Mouse (Mus musculus) heart, embryonic 12.5 days (tissue): ENCODE measurements at regions not wholly inside any gene's neighbourhood (a gene's known extent, or its start where the extent isn't known, plus 50 kb on each side); places are given as distances from the start of the nearest gene placed in this dataset.

Source experiments
- ATAC-seq: fragments of 200-750 bp; cut with Nextera tagmentation; 2 replicates; pipeline ENCODE4 v1.8.0; 2017; ENCODE audit warnings: moderate TSS enrichment, moderate library complexity; ENCODE audit not compliant: insufficient number of reproducible peaks, low FRiP score
- H3K27ac ChIP-seq: fragments of 300-500 bp; sonication (generic); 2 replicates; pipeline ENCODE4 v1.5.1; 2016; ENCODE audit warnings: mild to moderate bottlenecking, moderate library complexity; ENCODE audit not compliant: poor library complexity, severe bottlenecking
- H3K27me3 ChIP-seq: fragments of 300-500 bp; sonication (generic); replicated peaks from 2 replicates; pipeline ENCODE4 v1.6.1; 2016; ENCODE audit warnings: mild to moderate bottlenecking, moderate library complexity
- H3K36me3 ChIP-seq: fragments of 300-500 bp; sonication (generic); 2 replicates; pipeline ENCODE4 v1.6.1; 2016; ENCODE audit warnings: mild to moderate bottlenecking, moderate library complexity
- H3K4me1 ChIP-seq: fragments of 300-500 bp; sonication (generic); replicated peaks from 2 replicates; pipeline ENCODE4 v1.6.1; 2016; ENCODE audit warnings: mild to moderate bottlenecking
- H3K4me2 ChIP-seq: fragments of 300-500 bp; sonication (generic); 2 replicates; pipeline ENCODE4 v1.6.1; 2016; ENCODE audit warnings: mild to moderate bottlenecking, moderate library complexity
- H3K4me3 ChIP-seq: fragments of 300-500 bp; sonication (generic); 2 replicates; pipeline ENCODE4 v1.5.1; 2016; ENCODE audit warnings: mild to moderate bottlenecking
- H3K9ac ChIP-seq: fragments of 300-500 bp; sonication (generic); 2 replicates; pipeline ENCODE4 v1.6.1; 2016; ENCODE audit warnings: mild to moderate bottlenecking, moderate library complexity
- H3K9me3 ChIP-seq: fragments of 300-500 bp; sonication (generic); replicated peaks from 2 replicates; pipeline ENCODE4 v1.6.1; 2016; ENCODE audit warnings: mild to moderate bottlenecking, moderate library complexity
- WGBS: fragments of 180-500 bp; shearing (Covaris S2); methylation state at CpG from one replicate; pipeline ENCODE4 v1.1.7; 2016; 5-methylcytosine and 5-hydroxymethylcytosine counted together

DNA sequence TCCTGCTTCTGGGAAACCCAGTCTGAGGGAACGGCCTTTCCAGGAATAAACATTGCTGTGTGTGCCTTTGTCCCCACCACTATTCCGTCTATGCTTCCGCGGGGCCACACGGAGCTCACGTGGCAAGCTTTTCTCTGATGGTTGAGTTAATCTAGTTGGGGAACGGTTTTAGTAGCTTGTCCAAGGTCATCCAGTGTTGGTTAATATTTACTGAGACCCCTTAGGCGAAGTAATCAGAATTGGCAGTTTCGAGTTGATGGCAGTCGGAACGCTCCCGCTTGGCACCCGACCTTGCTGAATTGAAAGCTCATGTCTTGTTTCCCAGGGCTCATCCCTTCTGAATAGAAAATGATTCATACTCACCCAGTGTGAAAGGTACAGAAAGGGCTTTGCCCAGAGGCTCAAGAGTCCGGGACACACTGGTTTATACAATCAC lies 71.6 kb upstream of the Usp24 start:
- Histone ChIP-seq H3K27ac (no peak overlapping the region), H3K27me3 (no peaks in the 10 kb centered on the region), H3K4me2 (no peak overlapping the region), H3K4me1 (peaks cover 4% of the 10 kb centered on the region), H3K9me3 (peaks cover 6% of the 10 kb centered on the region; the same call in 1 of the 2 replicates), H3K9ac (no peak overlapping the region), H3K36me3 (no peaks in the 10 kb centered on the region), H3K4me3 (no peak overlapping the region)
- WGBS = 91% methylated on average over 14 of the region's 14 CpGs
- no peak for ATAC-seq

DNA sequence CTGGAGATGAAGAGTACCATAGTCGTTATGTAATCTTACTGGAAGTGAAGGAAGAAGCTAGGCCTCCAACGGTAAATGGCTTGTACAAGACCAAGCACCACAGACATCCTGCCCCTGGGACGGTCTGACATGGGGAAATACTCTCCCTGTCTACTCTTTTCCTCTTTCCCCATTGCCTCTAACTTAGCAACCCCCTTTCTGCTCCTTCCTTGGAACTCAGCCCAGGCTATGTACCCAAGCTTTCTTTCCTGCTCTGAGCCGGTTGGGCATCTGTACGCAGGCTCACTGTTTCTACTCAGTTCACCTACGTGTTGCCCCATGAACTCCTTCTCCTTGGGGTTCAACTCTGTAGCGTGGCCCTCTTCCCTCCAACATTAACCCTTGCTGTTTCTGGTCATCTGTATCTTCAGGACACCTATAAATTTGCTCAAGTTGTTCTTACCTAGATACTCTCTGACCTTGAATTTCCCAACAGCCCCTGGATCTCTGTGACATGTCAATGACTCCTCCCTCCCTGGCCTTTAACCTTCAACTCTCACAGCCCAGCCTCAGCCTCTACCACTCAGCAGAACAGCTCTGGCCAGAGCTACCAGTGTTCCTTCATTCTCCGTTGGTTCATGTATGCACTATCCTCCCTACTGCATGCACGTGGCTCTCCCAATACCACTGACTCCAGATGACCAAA lies 71.0 kb upstream of the Usp24 start:
- 82% methylated on average over 9 of the region's 9 CpGs for whole genome bisulfite sequencing
- no peaks in the 10 kb centered on the region for H3K36me3 ChIP-seq

DNA sequence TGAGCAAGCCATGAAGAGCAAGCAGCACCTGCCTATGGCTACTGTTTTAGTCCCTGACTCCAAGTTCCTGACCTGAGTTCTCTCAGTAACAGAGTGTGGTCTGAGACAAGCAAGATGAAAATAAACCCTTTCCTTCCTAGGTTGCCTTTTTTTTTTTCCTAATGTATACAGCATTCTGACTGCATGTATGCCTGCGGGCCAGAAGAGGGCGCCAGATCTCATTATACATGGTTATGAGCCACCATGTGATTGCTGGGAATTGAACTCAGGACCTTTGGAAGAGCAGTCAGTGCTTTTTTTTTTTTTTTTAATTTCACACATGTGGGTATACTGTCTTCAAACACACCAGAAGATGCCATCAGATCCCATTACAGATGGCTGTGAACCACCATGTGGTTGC lies 69.3 kb upstream of the Usp24 start:
- WGBS = 71% methylated on average over 2 of the region's 2 CpGs
- Histone ChIP-seq H3K9ac (no peak overlapping the region), H3K9me3 (peaks cover 6% of the 10 kb centered on the region; the same call in 1 of the 2 replicates), H3K4me3 (no peak overlapping the region), H3K27me3 (no peaks in the 10 kb centered on the region), H3K4me2 (no peak overlapping the region), H3K4me1 (peaks cover 5% of the 10 kb centered on the region), H3K36me3 (no peaks in the 10 kb centered on the region), H3K27ac (no peak overlapping the region)
- no peak for ATAC-seq

More for the DNA sequence above, 71.0 kb upstream of the Usp24 start:
- no peaks in the 10 kb centered on the region for H3K27me3 ChIP-seq
- no peak overlapping the region for H3K4me3 ChIP-seq
- H3K27ac ChIP-seq = no peak overlapping the region
- peaks cover 5% of the 10 kb centered on the region for H3K4me1 ChIP-seq
- no peak overlapping the region for H3K9ac ChIP-seq
- ATAC-seq = no peak
- H3K4me2 ChIP-seq = no peak overlapping the region
- H3K9me3 ChIP-seq = peaks cover 6% of the 10 kb centered on the region; the same call in 1 of the 2 replicates

DNA sequence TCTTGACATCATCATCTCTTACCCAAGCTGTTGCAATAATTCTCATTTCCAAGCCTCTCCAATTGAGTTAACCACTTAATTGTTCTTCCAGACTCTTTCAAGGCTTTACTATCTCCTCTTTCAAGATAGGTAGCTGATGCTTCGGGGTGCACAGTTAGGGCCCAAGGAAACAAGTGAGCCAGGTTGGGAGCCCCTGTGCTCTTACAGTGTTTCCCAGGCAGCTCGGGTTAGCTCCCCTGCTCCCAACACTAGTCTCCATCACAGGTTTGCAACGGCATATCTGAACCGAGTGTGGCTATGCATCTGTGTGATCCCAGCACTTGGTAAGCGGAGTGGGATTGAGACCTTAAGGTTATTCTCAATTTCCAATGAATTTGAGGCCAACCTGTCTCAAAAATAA lies 68.6 kb upstream of the Usp24 start:
- Histone ChIP-seq H3K9ac (no peak overlapping the region), H3K9me3 (peaks cover 10% of the 10 kb centered on the region; the same call in 1 of the 2 replicates), H3K4me2 (no peak overlapping the region), H3K27me3 (no peaks in the 10 kb centered on the region), H3K4me3 (no peak overlapping the region), H3K27ac (no peak overlapping the region), H3K36me3 (no peaks in the 10 kb centered on the region), H3K4me1 (peaks cover 5% of the 10 kb centered on the region)
- ATAC-seq = no peak
- WGBS = 85% methylated on average over 5 of the region's 5 CpGs

DNA sequence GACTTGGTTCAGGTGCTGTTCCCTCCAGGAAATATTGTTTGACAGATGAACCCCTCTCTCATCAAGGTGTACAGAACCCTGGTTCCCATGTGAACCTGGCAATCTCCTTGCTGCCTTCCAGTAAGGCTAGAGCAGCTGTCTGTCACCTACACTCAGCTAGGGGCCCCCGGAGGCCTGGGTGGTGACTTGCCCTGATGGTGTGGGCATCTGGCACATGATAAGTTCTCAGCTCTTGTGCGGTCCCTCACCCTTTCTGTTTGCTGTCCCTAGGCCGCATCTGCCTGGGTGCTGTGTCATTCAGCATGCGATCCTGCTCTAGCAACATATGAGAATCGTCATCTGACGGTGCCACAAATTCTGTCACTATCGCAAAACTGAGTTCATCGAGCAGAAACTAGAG lies 67.7 kb upstream of the Usp24 start:
- Histone ChIP-seq H3K4me1 (peaks cover 5% of the 10 kb centered on the region), H3K9ac (no peak overlapping the region), H3K27me3 (no peaks in the 10 kb centered on the region), H3K9me3 (peaks cover 10% of the 10 kb centered on the region; the same call in 1 of the 2 replicates), H3K4me2 (no peak overlapping the region), H3K27ac (no peak overlapping the region), H3K36me3 (no peaks in the 10 kb centered on the region), H3K4me3 (no peak overlapping the region)
- WGBS = 76% methylated on average over 8 of the region's 8 CpGs
- peak; percentile 69 for ATAC-seq

DNA sequence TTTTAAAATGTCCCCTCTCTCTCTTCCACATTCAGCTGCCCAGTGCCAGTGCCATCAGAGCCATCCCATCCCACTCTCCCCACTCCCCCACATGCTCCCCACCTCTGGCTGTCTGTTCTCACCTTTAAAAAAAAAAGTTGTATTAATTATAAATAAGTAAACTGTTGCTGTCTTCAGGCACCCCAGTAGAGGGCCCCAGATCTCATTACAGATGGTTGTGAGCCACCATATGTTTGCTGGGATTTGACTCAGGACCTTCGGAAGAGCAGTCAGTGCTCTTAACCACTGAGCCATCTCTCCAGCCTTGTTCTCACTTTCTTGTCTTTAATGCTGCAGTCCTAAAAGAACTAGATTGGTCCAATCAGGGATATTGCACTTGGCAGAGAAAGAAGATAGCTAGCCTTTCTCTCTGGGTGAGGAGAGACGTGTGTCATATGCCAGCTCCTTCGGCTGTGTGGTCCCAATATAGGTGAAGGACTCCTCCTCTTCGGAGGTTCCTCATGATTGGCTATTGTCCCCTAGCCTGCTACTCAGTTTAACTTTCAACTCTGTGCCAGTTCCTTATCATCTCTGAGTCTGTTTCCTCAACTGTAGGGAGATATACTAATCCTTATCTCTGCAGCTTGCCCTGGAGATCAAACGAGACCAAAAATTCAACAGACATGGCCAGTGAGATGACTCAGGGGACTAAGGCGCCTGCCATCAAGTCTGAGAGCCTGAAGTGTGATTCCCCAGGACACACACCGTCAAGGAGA lies 66.8 kb upstream of the Usp24 start:
- Histone ChIP-seq H3K4me1 (peaks cover 5% of the 10 kb centered on the region), H3K4me2 (no peak overlapping the region), H3K27me3 (no peaks in the 10 kb centered on the region), H3K27ac (no peak overlapping the region), H3K4me3 (no peak overlapping the region), H3K36me3 (no peaks in the 10 kb centered on the region), H3K9ac (no peak overlapping the region), H3K9me3 (peaks cover 10% of the 10 kb centered on the region; the same call in 1 of the 2 replicates)
- no peak for ATAC-seq
- 24% methylated on average over 7 of the region's 7 CpGs for WGBS

DNA sequence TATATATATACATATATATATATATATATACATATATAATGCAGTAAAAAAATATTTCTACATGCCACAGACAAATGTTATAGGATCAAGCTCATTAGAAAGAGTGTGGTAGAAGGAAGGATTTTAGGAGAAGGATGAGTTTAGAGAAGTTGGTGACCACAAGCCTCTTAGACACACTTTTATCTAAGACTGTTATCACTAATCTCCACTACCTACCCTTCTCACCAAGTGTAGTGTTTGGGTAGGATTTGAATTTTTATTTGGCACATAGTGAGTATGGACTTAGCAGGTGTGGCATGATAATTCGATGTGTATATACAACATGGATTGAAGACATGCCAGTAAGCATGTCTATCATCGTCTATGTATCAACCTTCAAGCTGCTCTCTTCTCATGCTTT lies 66.0 kb upstream of the Usp24 start:
- ATAC-seq = no peak
- no peak overlapping the region for H3K4me3 ChIP-seq

DNA sequence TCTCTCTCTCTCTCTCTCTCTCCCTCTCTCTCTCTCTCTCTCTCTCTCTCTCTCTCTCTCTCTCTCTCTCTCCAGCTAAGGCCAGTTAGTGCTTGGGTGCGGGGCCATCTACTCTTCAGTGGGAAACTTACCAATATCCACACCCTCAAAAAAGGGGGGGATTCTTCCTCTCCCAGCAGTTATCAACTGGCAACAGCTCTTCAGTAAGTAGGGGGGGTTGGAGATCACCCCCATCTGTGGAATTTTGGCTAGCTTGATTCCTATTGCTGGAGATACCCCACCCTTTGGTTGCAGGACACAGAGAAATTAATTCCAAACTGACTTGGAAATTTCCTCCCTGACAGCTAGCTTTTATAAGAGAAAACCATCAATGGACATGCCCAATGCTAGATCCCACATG lies 64.6 kb upstream of the Usp24 start:
- H3K4me2 ChIP-seq = no peak overlapping the region
- H3K36me3 ChIP-seq = no peaks in the 10 kb centered on the region
- H3K4me3 ChIP-seq = no peak overlapping the region
- H3K27ac ChIP-seq = no peak overlapping the region
- H3K27me3 ChIP-seq = no peaks in the 10 kb centered on the region
- H3K9me3 ChIP-seq = peaks cover 10% of the 10 kb centered on the region; the same call in 1 of the 2 replicates
- ATAC-seq = no peak
- 75% methylated on average over 1 of the region's 1 CpGs for WGBS
- no peak overlapping the region for H3K9ac ChIP-seq
- H3K4me1 ChIP-seq = peaks cover 10% of the 10 kb centered on the region

More for the DNA sequence above, 66.0 kb upstream of the Usp24 start:
- 96% methylated on average over 2 of the region's 2 CpGs for WGBS
- H3K27me3 ChIP-seq = no peaks in the 10 kb centered on the region
- H3K4me2 ChIP-seq = no peak overlapping the region
- peaks cover 5% of the 10 kb centered on the region for H3K4me1 ChIP-seq
- H3K9ac ChIP-seq = no peak overlapping the region
- H3K27ac ChIP-seq = no peak overlapping the region
- peaks cover 10% of the 10 kb centered on the region; the same call in 1 of the 2 replicates for H3K9me3 ChIP-seq
- no peaks in the 10 kb centered on the region for H3K36me3 ChIP-seq

DNA sequence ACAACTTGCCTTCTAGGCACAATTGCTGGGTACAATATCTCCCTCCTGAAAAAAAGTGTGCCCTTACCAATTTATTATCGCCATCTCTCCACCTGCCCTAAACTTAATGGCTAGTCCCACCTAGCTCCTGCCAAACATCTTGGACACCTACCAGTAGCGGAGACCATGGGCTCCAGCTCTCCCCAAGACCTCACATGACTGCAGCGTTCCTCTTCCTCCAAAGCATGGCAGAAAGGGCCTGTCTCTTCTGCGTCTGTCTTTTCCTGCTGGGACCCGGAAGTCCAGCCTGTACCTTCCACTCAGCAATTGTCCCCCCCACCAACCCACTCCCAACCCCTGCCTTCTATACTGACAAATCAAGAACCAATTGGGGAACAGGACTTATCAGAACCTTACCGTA lies 63.1 kb upstream of the Usp24 start:
- no peak for ATAC-seq
- H3K27ac ChIP-seq = no peak overlapping the region
- no peak overlapping the region for H3K9ac ChIP-seq
- H3K4me2 ChIP-seq = no peak overlapping the region
- H3K4me3 ChIP-seq = no peak overlapping the region
- H3K9me3 ChIP-seq = 0 out of 2 replicates have a peak, but pooled peaks cover 4% of the 10 kb centered on the region
- peaks cover 22% of the 10 kb centered on the region for H3K4me1 ChIP-seq
- WGBS = 83% methylated on average over 6 of the region's 6 CpGs
- H3K36me3 ChIP-seq = no peaks in the 10 kb centered on the region
- H3K27me3 ChIP-seq = no peaks in the 10 kb centered on the region

DNA sequence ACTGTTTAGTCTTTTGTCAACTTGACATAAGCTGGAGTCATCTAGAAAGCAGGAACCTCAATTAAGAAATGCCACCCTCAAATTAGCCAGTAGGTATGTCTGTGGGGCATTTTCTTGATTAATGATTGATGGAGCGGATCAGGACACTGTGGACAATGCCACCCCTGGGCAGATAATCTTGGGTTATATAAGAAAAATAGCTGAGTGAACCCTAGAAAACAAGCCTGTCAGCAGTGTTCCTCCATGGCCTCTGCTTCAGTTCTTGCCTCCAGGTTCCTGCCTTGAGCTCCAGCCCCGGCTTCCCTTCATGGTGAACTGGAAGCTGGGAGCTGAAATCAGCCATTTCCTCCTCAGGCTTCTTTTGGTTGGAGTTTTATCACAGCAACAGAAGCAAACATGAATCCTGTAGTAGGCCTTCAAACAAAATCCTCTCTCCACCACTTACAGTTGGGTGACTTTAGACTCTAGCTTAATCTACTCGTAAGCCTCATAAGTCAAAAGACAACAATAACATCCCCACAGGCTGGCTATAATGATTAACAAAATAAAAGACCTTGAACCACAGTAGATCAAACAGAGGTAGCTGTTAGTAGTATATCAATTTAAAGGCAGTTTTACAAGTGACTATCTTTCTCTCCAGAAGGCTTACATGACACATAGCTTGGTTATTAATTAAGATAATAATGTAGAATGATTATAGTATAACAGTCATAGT lies 61.1 kb upstream of the Usp24 start:
- Histone ChIP-seq H3K36me3 (no peaks in the 10 kb centered on the region), H3K4me1 (peaks cover 18% of the 10 kb centered on the region), H3K4me3 (no peak overlapping the region), H3K4me2 (no peak overlapping the region), H3K27ac (no peak overlapping the region), H3K9ac (no peak overlapping the region), H3K9me3 (0 out of 2 replicates have a peak, but pooled peaks cover 4% of the 10 kb centered on the region), H3K27me3 (no peaks in the 10 kb centered on the region)
- ATAC-seq = no peak
- WGBS = 81% methylated on average over 3 of the region's 3 CpGs
